Comparison of ENCODE assay signal across 28 mouse cellular contexts in genomic region chr11:4471251-4471650, GRCm38 (mm10). TPM values are rescaled to one million over a fixed set of nuclear protein-coding genes. Genes with fewer than 3 reads are reported as not detected.
DNase-seq lines count a peak whose midpoint lies in the region; ATAC-seq and TF ChIP-seq lines count a peak whose summit lies in the region.
"Had no signal": no experiment of that assay in that cellular context is flagged by ENCODE, and none has a peak within 500 bp of the region (broad histone marks: within the 10 kb centered on the region; RNA-seq: fewer than 3 reads in every experiment).

No protein-coding gene starts in this region.

- H3K9ac ChIP-seq in kidney, embryonic 14.5 days (ENCODE audit: low read depth, low read length) = no peak overlapping the region
- H3K9ac ChIP-seq in kidney, postnatal 0 days (ENCODE audit: low read depth, low read length) = no peak overlapping the region
- H3K9ac ChIP-seq: forebrain, embryonic 13.5 days; heart, embryonic 12.5 days; heart, embryonic 15.5 days; hindbrain, embryonic 12.5 days; hindbrain, embryonic 15.5 days had no signal

- H3K4me3 ChIP-seq in kidney, embryonic 14.5 days (ENCODE audit: low read length) = no peak overlapping the region
- H3K4me3 ChIP-seq in kidney, postnatal 0 days (replicated peaks; ENCODE audit: low read depth, low read length) = no peak overlapping the region
- H3K4me3 ChIP-seq in myocyte = no peak overlapping the region
- H3K4me3 ChIP-seq: forebrain, embryonic 10.5 days; forebrain, embryonic 13.5 days; heart, embryonic 12.5 days; heart, embryonic 15.5 days; hindbrain, embryonic 12.5 days; hindbrain, embryonic 15.5 days had no signal

- H3K36me3 ChIP-seq in kidney, embryonic 14.5 days (ENCODE audit: control insufficient read depth, insufficient read depth, low read length) = no peaks in the 10 kb centered on the region
- no peaks in the 10 kb centered on the region for H3K36me3 ChIP-seq in kidney, postnatal 0 days (ENCODE audit: insufficient read depth, low read length)
- H3K36me3 ChIP-seq in myocyte (ENCODE audit: control insufficient read depth, insufficient read depth) = no peaks in the 10 kb centered on the region
- H3K36me3 ChIP-seq: forebrain, embryonic 10.5 days; heart, embryonic 12.5 days; heart, embryonic 15.5 days; hindbrain, embryonic 12.5 days; hindbrain, embryonic 15.5 days had no signal

- H3K4me1 ChIP-seq in kidney, embryonic 14.5 days (ENCODE audit: control insufficient read depth, insufficient read depth, low read length) = peaks cover 16% of the 10 kb centered on the region
- peaks cover 7% of the 10 kb centered on the region for H3K4me1 ChIP-seq in kidney, postnatal 0 days (replicated peaks; ENCODE audit: insufficient read depth, low read length)
- H3K4me1 ChIP-seq: heart, embryonic 12.5 days; heart, embryonic 15.5 days had no signal

- no peak overlapping the region for H3K27ac ChIP-seq in kidney, embryonic 14.5 days (ENCODE audit: low read depth, low read length)
- H3K27ac ChIP-seq in kidney, postnatal 0 days = no peak overlapping the region
- H3K27ac ChIP-seq: forebrain, embryonic 10.5 days; forebrain, embryonic 13.5 days; heart, embryonic 15.5 days; hindbrain, embryonic 12.5 days had no signal

- no peak for TF ChIP-seq CTCF in kidney, postnatal 0 days (IDR thresholded peaks at IDR 0.05; ENCODE audit: low read depth)

- no peak for TF ChIP-seq POLR2A in myocyte (IDR thresholded peaks at IDR 0.05; ENCODE audit: insufficient read length, low read depth)

- H3K79me2 ChIP-seq in myocyte (ENCODE audit: control insufficient read depth, insufficient read depth) = no peaks in the 10 kb centered on the region

- DNase-seq in kidney, adult 9 months = no peak
- DNase-seq in kidney, postnatal 0 days (ENCODE audit: low spot score) = peak; percentile 64
- no peak for DNase-seq in kidney, adult 8-10 months
- DNase-seq in right cerebral cortex, postnatal 36 days (ENCODE audit: low spot score in 2 of 2) = no peak
- DNase-seq: adrenal gland, postnatal 10 days; adrenal gland, postnatal 36 days; B cell, adult 2 months; cerebellum, adult 18-20 months; cerebellum, adult 9-10 months; cerebellum, postnatal 14 days; gastrocnemius, postnatal 10 days; heart, adult 18-20 months; heart, postnatal 10 days; heart, postnatal 4 days had no signal

- no peak overlapping the region for H3K4me2 ChIP-seq in kidney, embryonic 14.5 days (replicated peaks; ENCODE audit: low read depth, low read length)
- no peak overlapping the region for H3K4me2 ChIP-seq in kidney, postnatal 0 days (ENCODE audit: low read length)
- H3K4me2 ChIP-seq in myocyte (ENCODE audit: low read depth) = peak overlapping the region; percentile 44
- H3K4me2 ChIP-seq: forebrain, embryonic 13.5 days; heart, embryonic 12.5 days; heart, embryonic 15.5 days; hindbrain, embryonic 12.5 days; hindbrain, embryonic 15.5 days had no signal

- H3K9me3 ChIP-seq in kidney, embryonic 14.5 days (ENCODE audit: control insufficient read depth, low read length) = no peaks in the 10 kb centered on the region
- no peaks in the 10 kb centered on the region for H3K9me3 ChIP-seq in kidney, postnatal 0 days (replicated peaks; ENCODE audit: low read length)
- H3K9me3 ChIP-seq: forebrain, embryonic 10.5 days; forebrain, embryonic 13.5 days; G1E; heart, embryonic 12.5 days; heart, embryonic 15.5 days; hindbrain, embryonic 12.5 days; hindbrain, embryonic 15.5 days had no signal

- ATAC-seq in kidney, embryonic 14.5 days (ENCODE audit: low FRiP score, low TSS enrichment) = 0 out of 2 replicates have a peak, but pooled peaks have one; percentile 17
- no peak for ATAC-seq in kidney, postnatal 0 days (replicated peaks; ENCODE audit: low FRiP score, low read depth)
- ATAC-seq in granulocyte monocyte progenitor cell, adult 5-6 weeks (replicated peaks; ENCODE audit: poor library complexity, severe bottlenecking) = peak; percentile 12; the same call in 1 of the 2 replicates
- ATAC-seq: forebrain, embryonic 13.5 days; forebrain, embryonic 16.5 days; Patski had no signal

- H3K27me3 ChIP-seq in kidney, embryonic 14.5 days (ENCODE audit: control insufficient read depth, insufficient read depth, low read length) = no peaks in the 10 kb centered on the region
- no peaks in the 10 kb centered on the region for H3K27me3 ChIP-seq in kidney, postnatal 0 days (ENCODE audit: insufficient read depth, low read length)
- no peaks in the 10 kb centered on the region for H3K27me3 ChIP-seq in myocyte (ENCODE audit: control insufficient read depth, insufficient read depth, insufficient read length)
- H3K27me3 ChIP-seq: CH12.LX; forebrain, embryonic 13.5 days; heart, embryonic 12.5 days; heart, embryonic 15.5 days; hindbrain, embryonic 12.5 days; hindbrain, embryonic 15.5 days; Patski had no signal

- H3ac ChIP-seq in myocyte (ENCODE audit: control insufficient read depth, insufficient read length) = no peak overlapping the region

TF ChIP-seq in myocyte, 11 proteins besides CTCF, POLR2A, EP300 and RAD21:
- TF ChIP-seq SRF (IDR thresholded peaks at IDR 0.05; ENCODE audit: control insufficient read depth, insufficient read length, low read depth) (no peak), USF1 (IDR thresholded peaks at IDR 0.05; ENCODE audit: low read depth) (no peak), POLR2AphosphoS2 (IDR thresholded peaks at IDR 0.05; ENCODE audit: insufficient read length, low read depth) (no peak), MAX (IDR thresholded peaks at IDR 0.05; ENCODE audit: low read depth) (no peak), MYOD1 (IDR thresholded peaks at IDR 0.05; ENCODE audit: control insufficient read depth in 1 of 3, insufficient read length in 2 of 3, low read depth in 2 of 3) (no peak), REST (IDR thresholded peaks at IDR 0.05; ENCODE audit: insufficient read depth, insufficient read length) (no peak), CEBPB (IDR thresholded peaks at IDR 0.05; ENCODE audit: insufficient read depth, poor library complexity, severe bottlenecking) (no peak), TCF12 (IDR thresholded peaks at IDR 0.05; ENCODE audit: insufficient read depth, poor library complexity, severe bottlenecking) (no peak), TCF3 (IDR thresholded peaks at IDR 0.05; ENCODE audit: insufficient read length, low read depth) (no peak), MYOG (IDR thresholded peaks at IDR 0.05; ENCODE audit: control insufficient read depth in 1 of 3, insufficient read depth in 1 of 3, insufficient read length in 2 of 3, low read depth in 2 of 3) (no peak)
TF ChIP-seq in myocyte: peak in this region for 0.

RNA-seq across cellular contexts. Expression of gene Hormad2, which starts 30.3 kb away (rescaled TPM):
- 0.16 and 0.21 TPM in 2 replicates for polyA plus RNA-seq in kidney, embryonic 14.5 days (2014; fragmentation: Nextera tagmentation; extraction: Ambion mirVana)
- 0.26 and 0.38 TPM in 2 replicates for polyA plus RNA-seq in kidney, postnatal 0 days (2015; fragmentation: Nextera tagmentation; extraction: Ambion mirVana)
- total RNA-seq in granulocyte monocyte progenitor cell, adult 5-6 weeks (2014; fragmentation: Nextera tagmentation) = 1.3 and 2.7 TPM in 2 replicates
- total RNA-seq in granulocyte monocyte progenitor cell, adult 5-6 weeks (2017) = 0.52 TPM in 1 of 2 replicates, not detected in the other
- 0.10 TPM for polyA plus RNA-seq in myocyte (2012; fragmentation: generic; extraction: Trizol)
- total RNA-seq: CH12.LX; gastrocnemius, adult 18-20 months; heart, adult 18-20 months; heart, postnatal 10 days had no signal
- polyA plus RNA-seq: hindbrain, embryonic 15.5 days; Patski had no signal
